Mouse (Mus musculus): Measurements from ENCODE around the gene Rprd1b.

- TF ChIP-seq POLR2A (IDR thresholded peaks at IDR 0.05; ENCODE audit: borderline replicate concordance, low read depth, low read length) (no peak), CTCF (IDR thresholded peaks at IDR 0.05; ENCODE audit: low read depth, low read length) (no peak)
Observed at GRCm38 (mm10) chr2:157985611-157986010, 42.7 kb upstream of the Rprd1b start.
